ENCODE assay signal across 25 mouse cellular contexts in genomic region chr11:83239811-83240210, GRCm38 (mm10). TPM values are rescaled to one million over a fixed set of nuclear protein-coding genes. Genes with fewer than 3 reads are reported as not detected.
DNase-seq lines count a peak whose midpoint lies in the region; ATAC-seq and TF ChIP-seq lines count a peak whose summit lies in the region.
"Had no signal": no experiment of that assay in that cellular context is flagged by ENCODE, and none has a peak within 500 bp of the region (broad histone marks: within the 10 kb centered on the region; RNA-seq: fewer than 3 reads in every experiment).

No protein-coding gene starts in this region.

- H3K9me3 ChIP-seq in CH12.LX (replicated peaks; ENCODE audit: low read length) (no peaks in the 10 kb centered on the region), ES-Bruce4 (replicated peaks; ENCODE audit: control insufficient read depth, insufficient read depth, low read length, poor library complexity, severe bottlenecking) (peaks cover 27% of the 10 kb centered on the region)
- H3K9me3 ChIP-seq: embryonic facial prominence, embryonic 13.5 days; forebrain, embryonic 12.5 days; G1E; heart, embryonic 10.5 days; hindbrain, embryonic 13.5 days had no signal

- dilution Hi-C loops in CH12.LX (cut with MboI; ENCODE audit: extremely low pct_ligation_motif_present, extremely low pct_unique_long_range_greater_than_20kb, low sequenced_read_pairs): no loop called here

- no peak overlapping the region for H3K9ac ChIP-seq in CH12.LX (ENCODE audit: insufficient read depth, low read depth)
- H3K9ac ChIP-seq in ES-Bruce4 (ENCODE audit: low read depth, poor library complexity, severe bottlenecking): no peak overlapping the region
- H3K9ac ChIP-seq: embryonic facial prominence, embryonic 13.5 days; forebrain, embryonic 12.5 days; hindbrain, embryonic 13.5 days had no signal

- no peak for ATAC-seq in CD4-positive, CD25-positive, alpha-beta regulatory T cell, adult 4 months
- ATAC-seq: activated CD4-positive, CD25-positive, alpha-beta regulatory T cell, adult 4 months; hindbrain, postnatal 0 days had no signal

- H3K4me3 ChIP-seq in CH12.LX (replicated peaks in 1 of 3; ENCODE audit: low read depth in 2 of 3, low read length in 2 of 3, poor library complexity in 1 of 3): no peak overlapping the region
- no peak overlapping the region for H3K4me3 ChIP-seq in ES-Bruce4 (ENCODE audit: low read depth, low read length)
- H3K4me3 ChIP-seq: embryonic facial prominence, embryonic 13.5 days; forebrain, embryonic 12.5 days; heart, embryonic 10.5 days; hindbrain, embryonic 13.5 days had no signal

- in situ Hi-C loops in CH12.LX (cut with MboI; ENCODE audit: low pct_ligation_motif_present, low pct_unique_long_range_greater_than_20kb, low sequenced_read_pairs): no loop called here

- TF ChIP-seq RAD21 in CH12.LX (IDR thresholded peaks at IDR 0.05; ENCODE audit: low read depth, low read length): no peak

- no peak for TF ChIP-seq CTCF in CH12.LX (conservative IDR thresholded peaks at IDR 0.05 in 1 of 2, IDR thresholded peaks at IDR 0.05 in 1 of 2; ENCODE audit: low read depth in 2 of 2, low read length in 2 of 2)
- TF ChIP-seq CTCF in ES-Bruce4 (IDR thresholded peaks at IDR 0.05; ENCODE audit: low read depth, low read length): no peak

- no peak for TF ChIP-seq POLR2A in CH12.LX (IDR thresholded peaks at IDR 0.05; ENCODE audit: low read depth, low read length)
- no peak for TF ChIP-seq POLR2A in ES-Bruce4 (IDR thresholded peaks at IDR 0.05; ENCODE audit: insufficient read depth, low read length)

- peak; percentile 60 for DNase-seq in CH12.LX (ENCODE audit: extremely low read depth)
- DNase-seq in ZHBTc4 (ENCODE audit: low read depth, low spot score): peak; percentile 89
- DNase-seq in retina, postnatal 1 day: peak; percentile 4
- no peak for DNase-seq in yolk sac, embryonic 10.5 days (ENCODE audit: low spot score)
- DNase-seq: adrenal gland, adult 2 months; adrenal gland, postnatal 25 days; cerebellum, adult 11 months; cerebellum, adult 8-10 months; cerebellum, postnatal 14 days; gastrocnemius, postnatal 36 days; heart, adult 11 months; heart, postnatal 10 days; heart, postnatal 4 days; kidney, adult 11 months had no signal

- H3K4me2 ChIP-seq in CH12.LX (ENCODE audit: insufficient read depth, low read depth, poor library complexity, severe bottlenecking): no peak overlapping the region
- H3K4me2 ChIP-seq: embryonic facial prominence, embryonic 13.5 days; forebrain, embryonic 12.5 days; hindbrain, embryonic 13.5 days had no signal

- no peak overlapping the region for H3K27ac ChIP-seq in CH12.LX (ENCODE audit: insufficient read depth, low read depth)
- H3K27ac ChIP-seq in ES-Bruce4 (ENCODE audit: insufficient read depth, low read length): peak overlapping the region; percentile 24; the same call in 1 of the 2 replicates
- H3K27ac ChIP-seq: embryonic facial prominence, embryonic 13.5 days; forebrain, embryonic 12.5 days; heart, embryonic 10.5 days; hindbrain, embryonic 13.5 days; hindbrain, postnatal 0 days had no signal

- H3K27me3 ChIP-seq in CH12.LX (replicated peaks) (no peaks in the 10 kb centered on the region), ES-Bruce4 (ENCODE audit: control insufficient read depth, insufficient read depth, low read length, poor library complexity, severe bottlenecking) (no peaks in the 10 kb centered on the region)
- H3K27me3 ChIP-seq: embryonic facial prominence, embryonic 13.5 days; forebrain, embryonic 12.5 days; hindbrain, embryonic 13.5 days had no signal

- TF ChIP-seq EP300 in CH12.LX (IDR thresholded peaks at IDR 0.05; ENCODE audit: low read length) (no peak), ES-Bruce4 (IDR thresholded peaks at IDR 0.05; ENCODE audit: insufficient read depth, low read depth, low read length) (peak; percentile 76)

- H3K36me3 ChIP-seq in CH12.LX (replicated peaks in 1 of 2; ENCODE audit: control insufficient read depth in 1 of 2, insufficient read depth in 1 of 2, low read length in 1 of 2) (peaks cover 55 to 71% of the 10 kb centered on the region in 2 experiments), ES-Bruce4 (ENCODE audit: control insufficient read depth, insufficient read depth, low read length, poor library complexity, severe bottlenecking) (no peaks in the 10 kb centered on the region)
- H3K36me3 ChIP-seq: embryonic facial prominence, embryonic 13.5 days; forebrain, embryonic 12.5 days; heart, embryonic 10.5 days; hindbrain, embryonic 13.5 days had no signal

- H3K4me1 ChIP-seq in CH12.LX (ENCODE audit: control insufficient read depth in 1 of 2, insufficient read depth in 2 of 2) (peaks cover 10 to 39% of the 10 kb centered on the region in 2 experiments), ES-Bruce4 (ENCODE audit: control insufficient read depth, insufficient read depth, low read length) (no peaks in the 10 kb centered on the region)
- H3K4me1 ChIP-seq: embryonic facial prominence, embryonic 13.5 days; forebrain, embryonic 12.5 days; heart, embryonic 10.5 days; hindbrain, embryonic 13.5 days had no signal

- H3K79me2 ChIP-seq in CH12.LX (replicated peaks; ENCODE audit: control insufficient read depth, extremely low read depth, insufficient read depth, poor library complexity, severe bottlenecking): peaks cover 40% of the 10 kb centered on the region

TF ChIP-seq in CH12.LX, 34 proteins besides CTCF, POLR2A, EP300 and RAD21:
- peak; percentile 46; the same call in 1 of the 2 replicates for TF ChIP-seq BHLHE40 (IDR thresholded peaks at IDR 0.05; ENCODE audit: low read depth, low read length)
- no peak for TF ChIP-seq POLR2AphosphoS2 (IDR thresholded peaks at IDR 0.05; ENCODE audit: low read depth, low read length)
- TF ChIP-seq MAFK (IDR thresholded peaks at IDR 0.05; ENCODE audit: insufficient replicate concordance, low read length): no peak
- no peak for TF ChIP-seq ZC3H11A (IDR thresholded peaks at IDR 0.05; ENCODE audit: low read depth, low read length)
- TF ChIP-seq TCF12 (IDR thresholded peaks at IDR 0.05; ENCODE audit: low read depth, low read length): no peak
- TF ChIP-seq JUND (conservative IDR thresholded peaks at IDR 0.05; ENCODE audit: low read depth, low read length): no peak
- TF ChIP-seq USF2 (conservative IDR thresholded peaks at IDR 0.05; ENCODE audit: low read depth, low read length): peak; percentile 54; the same call in 1 of the 2 replicates
- no peak for TF ChIP-seq HCFC1 (IDR thresholded peaks at IDR 0.05; ENCODE audit: low read depth, low read length)
- no peak for TF ChIP-seq PAX5 (IDR thresholded peaks at IDR 0.05; ENCODE audit: low read length)
- TF ChIP-seq MAX (IDR thresholded peaks at IDR 0.05; ENCODE audit: low read length): no peak
- TF ChIP-seq USF1 (IDR thresholded peaks at IDR 0.05; ENCODE audit: low read depth, low read length): peak; percentile 42
- TF ChIP-seq TBP (conservative IDR thresholded peaks at IDR 0.05; ENCODE audit: low read depth, low read length): no peak
- no peak for TF ChIP-seq CHD2 (IDR thresholded peaks at IDR 0.05; ENCODE audit: low read length)
TF ChIP-seq in CH12.LX: peak in this region for 3.

RNA-seq across cellular contexts. Expression of gene Slfn14, which starts 46.7 kb away (rescaled TPM):
- total RNA-seq in CH12.LX (2012; rRNA removed) (not detected in 2 replicates), CH12.LX (2014; rRNA removed) (not detected in 2 replicates)
- polyA plus RNA-seq in CH12.LX (2012; ENCODE audit: insufficient read length, low read depth) (not detected in 2 replicates), ES-Bruce4 (2011; ENCODE audit: insufficient read depth, insufficient read length, low read depth, missing spikeins) (not detected in 2 replicates)
- not detected for polyA plus RNA-seq in CD4-positive, CD25-positive, alpha-beta regulatory T cell, adult 4 months (2017; shearing (Covaris generic))
- total RNA-seq: adrenal gland, adult 2 months; adrenal gland, postnatal 25 days; common myeloid progenitor, adult 5-6 weeks; gastrocnemius, adult 8-10 months; gastrocnemius, postnatal 36 days; hindbrain, postnatal 0 days had no signal
- polyA plus RNA-seq: activated CD4-positive, CD25-positive, alpha-beta regulatory T cell, adult 4 months; adrenal gland, adult 2 months; hindbrain, postnatal 0 days had no signal

RNA-seq across cellular contexts. Expression of gene Slfn3, which starts 48.7 kb away (rescaled TPM):
- total RNA-seq in CH12.LX (2012; rRNA removed): 10.6 and 11.2 TPM in 2 replicates
- total RNA-seq in CH12.LX (2014; rRNA removed): 19.5 and 21.4 TPM in 2 replicates
- 30.4 and 33.1 TPM in 2 replicates for polyA plus RNA-seq in CH12.LX (2012; ENCODE audit: insufficient read length, low read depth)
- 0.41 and 1.2 TPM in 2 replicates for polyA plus RNA-seq in ES-Bruce4 (2011; ENCODE audit: insufficient read depth, insufficient read length, low read depth, missing spikeins)
- polyA plus RNA-seq in CD4-positive, CD25-positive, alpha-beta regulatory T cell, adult 4 months (2017; shearing (Covaris generic)): 1 to 10 TPM; 3.2 to 4.8 TPM
- polyA plus RNA-seq: G1E had no signal

RNA-seq across cellular contexts. Expression of gene Ap2b1, which starts 59.0 kb away (rescaled TPM):
- total RNA-seq in CH12.LX (2012; rRNA removed) (59.1 and 60.1 TPM in 2 replicates), CH12.LX (2014; rRNA removed) (57.6 and 58.3 TPM in 2 replicates)
- polyA plus RNA-seq in CH12.LX (2012; ENCODE audit: insufficient read length, low read depth) (75.7 and 78.8 TPM in 2 replicates), ES-Bruce4 (2011; ENCODE audit: insufficient read depth, insufficient read length, low read depth, missing spikeins) (190 and 196 TPM in 2 replicates)
- 10 to 100 TPM; 52.3 to 63.9 TPM for polyA plus RNA-seq in CD4-positive, CD25-positive, alpha-beta regulatory T cell, adult 4 months (2017; shearing (Covaris generic))
